Mouse (Mus musculus): ENCODE data around the gene Oas1h.

- TF ChIP-seq POLR2A (IDR thresholded peaks at IDR 0.05; ENCODE audit: borderline replicate concordance, control insufficient read depth, low read depth, low read length) (no peak), CTCF (IDR thresholded peaks at IDR 0.05; ENCODE audit: control insufficient read depth, insufficient read depth, low read length) (no peak)
These were observed 40.8 kb downstream of the Oas1h start for GRCm38 (mm10) chr5:120902056-120902455.

Data from bone marrow, adult 2 months (tissue).